Mouse (Mus musculus) inflammation-experienced regulatory T-cells, adult 6 months (primary cell): ENCODE measurements around the gene Mut. TPM values are rescaled to one million over a fixed set of nuclear protein-coding genes. Genes with fewer than 3 reads are reported as not detected.

Experiments
- ATAC-seq: one replicate; pipeline ENCODE4 v1.8.0; 2017
- polyA plus RNA-seq, 3 experiments: library from polyadenylated mRNA; unstranded; fragments of 100-300 nt; shearing (Covaris generic); gene quantifications; one replicate each; pipeline ENCODE4 v1.2.1; 2017

The Mut gene
- 10 to 100 TPM; 15.8 to 17.2 (median 16.3) TPM for polyA plus RNA-seq

DNA sequence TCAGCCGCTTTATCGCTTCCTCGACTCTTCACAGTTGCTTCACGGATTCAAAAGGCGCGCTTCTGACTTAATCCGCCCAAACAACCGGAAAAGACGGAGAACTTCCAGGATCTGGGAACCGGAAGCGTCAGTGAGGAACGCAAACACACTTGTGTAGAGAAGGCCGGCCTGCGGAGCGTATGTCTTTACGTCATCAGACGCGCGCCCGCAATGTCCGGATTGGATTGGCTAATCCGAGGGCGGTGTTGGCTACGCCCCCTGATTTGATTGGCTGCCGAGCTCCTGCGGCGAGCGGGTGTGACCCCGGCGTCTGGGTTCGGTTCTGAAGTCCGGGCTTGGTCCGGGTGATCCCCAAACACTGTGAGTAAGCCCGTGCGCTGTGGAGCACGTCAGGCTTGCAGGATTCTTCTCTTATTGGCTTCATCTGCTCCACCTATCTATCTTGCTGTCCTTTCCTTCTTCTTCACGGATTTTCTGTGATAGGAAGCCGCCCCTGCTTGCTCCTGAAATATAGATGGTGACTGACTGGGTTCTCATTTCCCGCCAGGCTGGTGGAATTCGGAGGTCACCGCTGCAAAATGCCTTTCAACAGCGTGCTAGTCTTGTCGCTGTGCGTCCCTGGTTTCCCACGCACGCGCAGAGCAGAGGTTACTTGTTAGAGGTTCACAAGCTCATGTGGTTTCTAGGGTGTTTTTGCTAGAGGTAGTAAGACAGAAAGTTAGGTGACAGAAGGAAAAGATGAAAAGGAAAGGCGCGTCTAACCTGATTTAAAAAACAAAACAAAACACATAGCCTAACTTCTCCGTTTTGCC is at the start of gene Mut, which contains the start of gene Cenpq:
TSS of gene Mut (plus strand) at position 266 of the 812 bp plus-strand sequence.
TSS of gene Cenpq (minus strand) at position 628 of the 812 bp plus-strand sequence.
- ATAC-seq: peak; percentile 96

- ATAC-seq: no peak
Observed at GRCm38 (mm10) chr17:40885155-40885554, 49.3 kb upstream of the Mut start.

GRCm38 (mm10) chr17:40887849-40888536 is 46.5 kb upstream of the Mut start:
- ATAC-seq: no peak

GRCm38 (mm10) chr17:40896863-40897262 is 37.6 kb upstream of the Mut start:
- no peak for ATAC-seq

- no peak for ATAC-seq
Observed at GRCm38 (mm10) chr17:40899783-40900363, 34.6 kb upstream of the Mut start.

GRCm38 (mm10) chr17:40903345-40903744 is 31.1 kb upstream of the Mut start:
- no peak for ATAC-seq

GRCm38 (mm10) chr17:40904056-40904597 is 30.4 kb upstream of the Mut start:
- ATAC-seq: no peak

DNA sequence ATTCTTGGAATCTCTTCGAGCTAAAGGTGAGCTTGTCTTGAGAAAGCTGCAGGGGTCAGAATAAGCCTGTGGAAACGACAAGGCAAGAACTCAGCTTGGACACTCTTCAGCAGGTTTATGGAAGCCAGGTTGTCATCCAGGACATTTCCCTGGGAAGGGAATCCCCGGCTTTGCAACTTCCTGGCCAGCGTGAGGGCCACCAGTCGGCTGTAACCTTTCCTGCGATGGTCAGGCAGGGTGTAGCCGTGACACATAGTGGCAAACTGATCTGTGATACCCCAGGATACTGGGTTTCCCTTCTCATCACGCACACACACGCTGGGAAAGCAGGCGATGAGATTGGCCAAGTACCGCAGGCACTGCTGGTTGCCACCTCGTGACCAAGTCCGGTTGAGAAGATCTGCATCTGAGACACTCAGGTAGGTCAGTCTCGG is 29.7 kb upstream of the Mut start:
- ATAC-seq: no peak

GRCm38 (mm10) chr17:40914250-40914649 is 20.2 kb upstream of the Mut start, which contains the start of gene Glyatl3:
Gene Glyatl3, minus strand, starts transcription at chr17:40914350.
- ATAC-seq: no peak

- no peak for ATAC-seq
Observed at GRCm38 (mm10) chr17:40915499-40915898, 19.0 kb upstream of the Mut start.

GRCm38 (mm10) chr17:40933985-40934384 is 500 bp upstream of the Mut start:
- ATAC-seq: no peak

DNA sequence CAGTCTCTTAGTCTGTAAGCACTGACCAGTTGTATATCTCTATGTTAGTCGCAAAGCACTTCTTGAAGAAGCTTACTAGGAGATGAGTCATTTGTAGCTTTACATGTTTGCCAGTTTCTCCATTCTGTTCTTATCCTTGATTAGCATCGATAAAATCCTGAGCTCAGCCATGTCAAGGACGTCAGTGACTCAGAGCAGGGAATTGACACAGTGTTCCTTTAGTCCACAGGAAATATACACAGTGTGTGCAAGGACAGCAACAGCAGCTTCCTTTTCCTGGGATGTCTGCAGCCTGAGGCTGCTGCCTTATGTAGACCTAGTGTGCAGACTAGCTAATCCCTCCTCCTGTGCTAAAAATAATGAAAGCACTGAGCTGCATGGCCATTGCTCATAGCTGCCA is 14.0 kb downstream of the Mut start:
- ATAC-seq: no peak

DNA sequence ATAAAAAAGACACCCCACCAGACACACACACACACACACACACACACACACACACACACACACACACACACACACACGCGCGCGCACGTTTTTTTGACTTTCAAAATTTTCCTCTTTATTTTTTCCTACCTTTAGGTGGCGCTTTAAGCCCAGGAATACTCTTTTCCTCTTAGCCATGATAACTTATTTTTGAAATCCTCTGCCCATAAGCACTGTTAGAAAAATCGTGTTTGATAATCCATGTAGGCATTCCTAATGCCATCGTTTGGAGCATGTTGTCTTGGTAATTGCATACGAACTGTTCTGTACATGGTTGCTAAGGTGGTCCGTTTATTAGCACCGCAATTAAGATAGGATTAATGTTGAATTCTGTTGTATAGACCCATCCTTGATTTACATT is 43.4 kb downstream of the Mut start:
- no peak for ATAC-seq

DNA sequence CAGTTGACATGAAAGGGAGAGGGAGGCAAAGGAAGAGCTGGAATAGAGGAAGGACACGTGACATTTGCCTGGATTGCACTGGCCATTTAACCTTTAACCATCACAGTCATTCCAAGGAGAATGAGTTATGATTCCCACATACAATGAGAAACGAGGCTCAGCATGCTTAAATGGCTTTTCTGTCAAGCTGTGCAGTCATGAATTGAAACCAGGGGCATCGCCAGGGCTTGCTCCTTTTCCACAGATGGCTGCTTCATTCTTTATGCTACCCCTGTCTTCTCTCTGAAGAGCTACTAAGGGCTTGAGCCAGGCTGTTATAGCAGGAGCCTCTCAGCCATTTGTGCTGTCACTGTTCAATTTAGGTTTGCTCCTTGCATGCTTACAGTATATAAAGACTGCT is 57.6 kb downstream of the Mut start:
- ATAC-seq: no peak

Other genes with a start within 250 kb of the Mut start
- not detected for gene Esp1, start 207.6 kb upstream of the Mut start, polyA plus RNA-seq
- not detected for gene Crisp2, start 127.7 kb upstream of the Mut start, polyA plus RNA-seq
- not detected for gene Rhag, start 123.6 kb upstream of the Mut start, polyA plus RNA-seq
- gene 9130008F23Rik, start 54.1 kb upstream of the Mut start, polyA plus RNA-seq: 1 to 10 TPM in 1 of 3 experiments, not detected in 2; 1.8 TPM
- not detected for gene Glyatl3, start 20.3 kb upstream of the Mut start, polyA plus RNA-seq
- gene Cenpq, start 362 bp downstream of the Mut start, polyA plus RNA-seq: 10 to 100 TPM; 35.5 to 43.5 (median 40.1) TPM